Mouse (Mus musculus): ENCODE results near the gene Ttc21b. TPM values are rescaled to one million over a fixed set of nuclear protein-coding genes. Genes with fewer than 3 reads are reported as not detected.

Ttc21b gene
- polyA plus RNA-seq, 1 experiment from 2014 or later: 1.2 TPM

Other genes starting within 250 kb of the Ttc21b start
- gene Galnt3, start 131.6 kb downstream of the Ttc21b start, polyA plus RNA-seq (2015; fragmentation: Nextera tagmentation; extraction: Ambion mirVana): 0.26 and 0.74 TPM in 2 replicates
- not detected in 2 replicates for gene Scn1a, start 184.2 kb upstream of the Ttc21b start, polyA plus RNA-seq (2015; fragmentation: Nextera tagmentation; extraction: Ambion mirVana)

Data from liver, embryonic 16.5 days (tissue).